Mouse (Mus musculus) kidney, embryonic 14.5 days (tissue): ENCODE measurements around the gene D430041D05Rik. TPM values are rescaled to one million over a fixed set of nuclear protein-coding genes. Genes with fewer than 3 reads are reported as not detected.

ENCODE experiments used
- ATAC-seq: fragments of 200-750 bp; cut with Nextera tagmentation; 2 replicates; pipeline ENCODE4 v1.8.0; 2017; ENCODE audit warnings: moderate number of reproducible peaks, mild to moderate bottlenecking, moderate TSS enrichment, moderate library complexity; ENCODE audit not compliant: low FRiP score, low TSS enrichment
- H3K27ac ChIP-seq: fragments of 300-500 bp; sonication (generic); 2 replicates; pipeline ENCODE4 v1.5.1; 2014; ENCODE audit warnings: low read depth, mild to moderate bottlenecking, low read length, moderate library complexity, mixed read lengths
- H3K27me3 ChIP-seq: fragments of 300-500 bp; sonication (generic); 2 replicates; pipeline ENCODE4 v1.6.1; 2014; ENCODE audit warnings: mild to moderate bottlenecking, low read length; ENCODE audit not compliant: control insufficient read depth, insufficient read depth
- H3K36me3 ChIP-seq: fragments of 300-500 bp; sonication (generic); 2 replicates; pipeline ENCODE4 v1.6.1; 2014; ENCODE audit warnings: low read length, mixed read lengths; ENCODE audit not compliant: control insufficient read depth, insufficient read depth
- H3K4me1 ChIP-seq: fragments of 300-500 bp; sonication (generic); 2 replicates; pipeline ENCODE4 v1.6.1; 2014; ENCODE audit warnings: low read length, mixed read lengths; ENCODE audit not compliant: control insufficient read depth, insufficient read depth
- H3K4me2 ChIP-seq: fragments of 300-500 bp; sonication (generic); replicated peaks from 2 replicates; pipeline ENCODE4 v1.6.1; 2014; ENCODE audit warnings: low read depth, mild to moderate bottlenecking, low read length
- H3K4me3 ChIP-seq: fragments of 300-500 bp; sonication (generic); 2 replicates; pipeline ENCODE4 v1.5.1; 2014; ENCODE audit warnings: mild to moderate bottlenecking, low read length
- H3K9ac ChIP-seq: fragments of 300-500 bp; sonication (generic); 2 replicates; pipeline ENCODE4 v1.6.1; 2014; ENCODE audit warnings: low read depth, mild to moderate bottlenecking, low read length, moderate library complexity
- H3K9me3 ChIP-seq: fragments of 300-500 bp; sonication (generic); 2 replicates; pipeline ENCODE4 v1.6.1; 2016; ENCODE audit warnings: low read length; ENCODE audit not compliant: control insufficient read depth
- WGBS: fragments of 180-500 bp; shearing (Covaris S2); extraction: QIAGEN DNeasy Blood & Tissue Kit; methylation state at CpG from one replicate; pipeline ENCODE4 v1.1.7; 2014; 5-methylcytosine and 5-hydroxymethylcytosine counted together
- polyA plus RNA-seq: library from polyadenylated mRNA; unstranded; fragments of >200 nt; fragmentation: Nextera tagmentation; extraction: Ambion mirVana; gene quantifications from 2 replicates; pipeline ENCODE4 v1.2.1, GENCODE M21; 2014

Gene D430041D05Rik
- polyA plus RNA-seq, 1 experiment from 2014 or later = 0.65 TPM

- H3K4me3 ChIP-seq = no peak overlapping the region
- H3K27ac ChIP-seq = no peak overlapping the region
- no peak overlapping the region for H3K9ac ChIP-seq
- 92% methylated on average over 9 of the region's 9 CpGs for WGBS
- no peaks in the 10 kb centered on the region for H3K4me1 ChIP-seq
- H3K4me2 ChIP-seq = no peak overlapping the region
- no peaks in the 10 kb centered on the region for H3K36me3 ChIP-seq
- no peaks in the 10 kb centered on the region for H3K27me3 ChIP-seq
- no peak for ATAC-seq
- no peaks in the 10 kb centered on the region for H3K9me3 ChIP-seq
These were observed 155.9 kb downstream of the D430041D05Rik start for GRCm38 (mm10) chr2:104254944-104255343.

- H3K9me3 ChIP-seq = no peaks in the 10 kb centered on the region
- 97% methylated on average over 4 of the region's 4 CpGs for WGBS
- H3K36me3 ChIP-seq = no peaks in the 10 kb centered on the region
- H3K4me1 ChIP-seq = no peaks in the 10 kb centered on the region
- H3K27me3 ChIP-seq = no peaks in the 10 kb centered on the region
- H3K4me2 ChIP-seq = no peak overlapping the region
- no peak overlapping the region for H3K27ac ChIP-seq
- H3K9ac ChIP-seq = no peak overlapping the region
- H3K4me3 ChIP-seq = no peak overlapping the region
- no peak for ATAC-seq
These were observed 157.5 kb downstream of the D430041D05Rik start for GRCm38 (mm10) chr2:104253341-104253740.

DNA sequence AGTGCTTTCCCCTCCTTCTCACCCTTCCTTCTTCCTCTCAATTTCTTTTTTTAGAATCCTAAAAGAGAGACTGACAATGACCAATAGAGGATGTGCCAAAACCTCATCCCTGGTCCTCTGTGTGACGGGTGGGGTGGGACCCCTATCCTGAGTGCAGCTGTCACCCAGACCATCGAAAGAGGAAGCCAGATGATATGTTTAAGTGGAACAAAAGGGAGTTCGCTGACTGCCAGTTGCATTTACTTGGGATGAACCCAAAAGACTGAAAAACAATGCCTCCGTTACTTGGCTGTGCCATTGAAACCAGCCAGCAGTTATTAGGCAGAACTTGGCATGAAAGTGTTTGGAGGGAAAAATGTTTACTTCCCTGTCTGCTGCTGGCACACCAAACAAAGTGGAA, 159.2 kb downstream of the D430041D05Rik start:
- Histone ChIP-seq H3K9me3 (no peaks in the 10 kb centered on the region), H3K4me3 (no peak overlapping the region), H3K27me3 (no peaks in the 10 kb centered on the region), H3K9ac (no peak overlapping the region), H3K4me2 (no peak overlapping the region), H3K4me1 (no peaks in the 10 kb centered on the region), H3K27ac (no peak overlapping the region), H3K36me3 (no peaks in the 10 kb centered on the region)
- no peak for ATAC-seq
- 65% methylated on average over 4 of the region's 4 CpGs for WGBS

GRCm38 (mm10) chr2:104249856-104250255, 161.0 kb downstream of the D430041D05Rik start:
- Histone ChIP-seq H3K4me2 (no peak overlapping the region), H3K4me3 (no peak overlapping the region), H3K27me3 (no peaks in the 10 kb centered on the region), H3K4me1 (no peaks in the 10 kb centered on the region), H3K9me3 (no peaks in the 10 kb centered on the region), H3K9ac (no peak overlapping the region), H3K36me3 (no peaks in the 10 kb centered on the region), H3K27ac (no peak overlapping the region)
- 71% methylated on average over 2 of the region's 2 CpGs for WGBS
- ATAC-seq = no peak

DNA sequence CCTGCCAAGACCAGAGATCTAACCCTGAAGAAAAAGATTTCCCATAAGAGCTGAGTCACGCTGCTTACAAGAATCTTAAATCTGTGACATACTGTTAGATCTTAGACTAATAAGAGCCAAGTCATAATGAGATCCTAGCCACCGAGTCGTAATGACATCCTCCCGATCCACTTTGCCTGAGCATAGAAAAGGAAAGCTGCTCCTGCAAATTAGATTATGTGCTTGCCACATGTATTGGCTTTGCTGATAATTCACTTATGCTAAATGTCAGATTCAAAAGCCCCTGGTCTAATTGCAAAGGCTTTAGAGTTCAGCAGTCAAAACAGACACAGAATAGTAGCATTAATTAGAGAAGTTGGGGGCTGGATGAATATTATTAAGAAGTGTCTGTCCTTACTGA, 164.0 kb downstream of the D430041D05Rik start:
- H3K9ac ChIP-seq = no peak overlapping the region
- 88% methylated on average over 4 of the region's 4 CpGs for WGBS
- H3K27ac ChIP-seq = no peak overlapping the region
- H3K9me3 ChIP-seq = no peaks in the 10 kb centered on the region
- H3K4me2 ChIP-seq = no peak overlapping the region
- no peaks in the 10 kb centered on the region for H3K27me3 ChIP-seq
- no peak for ATAC-seq
- no peaks in the 10 kb centered on the region for H3K4me1 ChIP-seq
- no peaks in the 10 kb centered on the region for H3K36me3 ChIP-seq
- no peak overlapping the region for H3K4me3 ChIP-seq

DNA sequence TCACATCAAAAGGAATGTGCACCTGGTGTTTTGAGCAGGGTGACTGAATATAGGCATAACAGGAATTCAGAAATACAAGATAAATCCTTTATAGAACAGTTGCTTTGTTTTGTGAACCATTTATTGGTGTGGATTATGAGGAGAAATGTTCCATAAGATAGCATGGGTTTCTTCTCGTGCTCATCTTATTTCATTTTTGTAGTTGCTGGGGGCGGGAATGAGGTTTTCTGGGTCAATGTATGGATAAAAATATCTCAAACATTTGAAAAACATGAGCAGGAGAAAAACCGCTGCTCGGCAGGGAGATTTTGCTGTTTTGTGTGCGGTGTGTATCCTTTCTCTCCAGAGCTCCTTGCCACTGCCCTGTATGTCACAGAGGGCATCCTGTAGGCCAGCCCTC, 168.8 kb downstream of the D430041D05Rik start:
- H3K9me3 ChIP-seq = no peaks in the 10 kb centered on the region
- no peaks in the 10 kb centered on the region for H3K4me1 ChIP-seq
- WGBS = 90% methylated on average over 5 of the region's 5 CpGs
- no peak overlapping the region for H3K4me3 ChIP-seq
- no peak overlapping the region for H3K9ac ChIP-seq
- H3K36me3 ChIP-seq = no peaks in the 10 kb centered on the region
- H3K27ac ChIP-seq = no peak overlapping the region
- no peak for ATAC-seq
- no peaks in the 10 kb centered on the region for H3K27me3 ChIP-seq
- H3K4me2 ChIP-seq = no peak overlapping the region

DNA sequence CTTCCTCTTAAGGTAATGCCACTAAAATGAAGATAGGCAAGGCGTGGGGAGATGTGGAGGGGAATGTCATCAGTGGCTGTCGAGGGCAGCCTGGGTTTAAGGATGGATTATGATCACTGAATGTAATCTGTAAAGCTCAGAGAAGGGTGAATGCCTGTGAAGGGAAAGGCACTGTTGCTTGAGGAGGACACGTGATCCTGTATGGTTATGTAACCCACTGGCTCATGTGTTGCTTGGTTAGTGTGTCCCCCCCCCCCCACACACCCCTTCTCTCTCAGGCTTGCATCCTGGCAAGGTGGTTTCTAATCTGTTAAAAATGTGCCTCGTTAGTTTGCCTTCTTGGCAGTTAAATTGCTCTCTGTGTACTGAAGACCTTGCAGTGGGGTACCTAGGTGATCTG, 173.7 kb downstream of the D430041D05Rik start:
- no peak for ATAC-seq
- H3K4me1 ChIP-seq = no peaks in the 10 kb centered on the region
- 74% methylated on average over 4 of the region's 4 CpGs for WGBS
- H3K9ac ChIP-seq = no peak overlapping the region
- H3K27me3 ChIP-seq = no peaks in the 10 kb centered on the region
- H3K9me3 ChIP-seq = no peaks in the 10 kb centered on the region
- no peaks in the 10 kb centered on the region for H3K36me3 ChIP-seq
- H3K4me2 ChIP-seq = no peak overlapping the region
- H3K4me3 ChIP-seq = no peak overlapping the region
- H3K27ac ChIP-seq = no peak overlapping the region

DNA sequence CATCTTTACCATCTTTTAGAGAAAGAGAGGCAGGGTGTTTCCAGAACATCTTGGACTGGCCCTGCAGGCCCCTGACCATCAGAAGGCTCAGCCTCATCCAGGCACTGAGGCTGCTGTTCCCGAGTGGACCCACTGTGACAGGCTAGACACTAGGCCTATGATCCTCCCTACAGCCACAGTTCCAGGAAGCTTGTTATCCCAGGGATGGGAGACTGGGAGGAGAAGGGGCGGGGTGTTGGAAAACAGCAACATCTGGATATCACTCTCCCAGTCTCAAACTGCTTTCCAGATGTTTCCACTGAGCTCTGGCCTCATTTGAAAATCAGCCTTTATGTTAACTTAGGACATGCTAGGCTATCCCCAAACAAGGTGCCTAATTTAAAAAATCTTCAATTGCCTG, 180.4 kb downstream of the D430041D05Rik start:
- Histone ChIP-seq H3K27ac (no peak overlapping the region), H3K4me2 (no peak overlapping the region), H3K4me1 (no peaks in the 10 kb centered on the region), H3K9ac (no peak overlapping the region), H3K9me3 (no peaks in the 10 kb centered on the region), H3K36me3 (no peaks in the 10 kb centered on the region), H3K4me3 (no peak overlapping the region), H3K27me3 (no peaks in the 10 kb centered on the region)
- no peak for ATAC-seq
- WGBS = 61% methylated on average over 2 of the region's 2 CpGs

GRCm38 (mm10) chr2:104226057-104226456, 184.8 kb downstream of the D430041D05Rik start:
- H3K4me2 ChIP-seq = no peak overlapping the region
- 88% methylated on average over 4 of the region's 4 CpGs for WGBS

More at GRCm38 (mm10) chr2:104226057-104226456, 184.8 kb downstream of the D430041D05Rik start:
- no peaks in the 10 kb centered on the region for H3K9me3 ChIP-seq
- H3K36me3 ChIP-seq = no peaks in the 10 kb centered on the region
- H3K4me1 ChIP-seq = no peaks in the 10 kb centered on the region
- no peak overlapping the region for H3K4me3 ChIP-seq
- no peaks in the 10 kb centered on the region for H3K27me3 ChIP-seq
- no peak overlapping the region for H3K9ac ChIP-seq
- ATAC-seq = no peak
- no peak overlapping the region for H3K27ac ChIP-seq
